Mouse (Mus musculus) heart, embryonic 15.5 days (tissue): ENCODE data around the gene Tchhl1. TPM values are rescaled to one million over a fixed set of nuclear protein-coding genes. Genes with fewer than 3 reads are reported as not detected.
A peak's percentile ranks its signal among the peaks of the same experiment; 100 is the strongest.
"Not testable (repeated sequence)": the region's sequence is repeated elsewhere in the genome, so short reads cannot be mapped to it uniquely, and the experiment has no call there.

Source experiments
- ATAC-seq: fragments of 200-750 bp; cut with Nextera tagmentation; replicated peaks from 2 replicates; pipeline ENCODE4 v1.8.0; 2017; ENCODE audit warnings: low read depth, moderate TSS enrichment; ENCODE audit not compliant: insufficient number of reproducible peaks, insufficient read depth, low FRiP score
- H3K27ac ChIP-seq: fragments of 300-500 bp; sonication (generic); 2 replicates; pipeline ENCODE4 v1.5.1; 2015; ENCODE audit warnings: mild to moderate bottlenecking, inconsistent platforms
- H3K27me3 ChIP-seq: fragments of 300-500 bp; sonication (generic); 2 replicates; pipeline ENCODE4 v1.6.1; 2015; ENCODE audit warnings: inconsistent platforms
- H3K36me3 ChIP-seq: fragments of 300-500 bp; sonication (generic); 2 replicates; pipeline ENCODE4 v1.6.1; 2015; ENCODE audit warnings: mild to moderate bottlenecking, inconsistent platforms
- H3K4me1 ChIP-seq: fragments of 300-500 bp; sonication (generic); replicated peaks from 2 replicates; pipeline ENCODE4 v1.6.1; 2015; ENCODE audit warnings: inconsistent platforms
- H3K4me2 ChIP-seq: fragments of 300-500 bp; sonication (generic); 2 replicates; pipeline ENCODE4 v1.6.1; 2015; ENCODE audit warnings: inconsistent platforms, mild to moderate bottlenecking, moderate library complexity
- H3K4me3 ChIP-seq: fragments of 300-500 bp; sonication (generic); 2 replicates; pipeline ENCODE4 v1.5.1; 2015; ENCODE audit warnings: mild to moderate bottlenecking, inconsistent platforms
- H3K9ac ChIP-seq: fragments of 300-500 bp; sonication (generic); 2 replicates; pipeline ENCODE4 v1.6.1; 2015; ENCODE audit warnings: mild to moderate bottlenecking, inconsistent platforms
- H3K9me3 ChIP-seq: fragments of 300-500 bp; sonication (generic); replicated peaks from 2 replicates; pipeline ENCODE4 v1.6.1; 2016; ENCODE audit warnings: inconsistent platforms
- WGBS: fragments of 180-500 bp; shearing (Covaris S2); methylation state at CpG from one replicate; pipeline ENCODE4 v1.1.7; 2015; ENCODE audit warnings: mixed read lengths; 5-methylcytosine and 5-hydroxymethylcytosine counted together
- polyA plus RNA-seq: library from polyadenylated mRNA; unstranded; fragments of >200 nt; fragmentation: Nextera tagmentation; extraction: Ambion mirVana; gene quantifications from 2 replicates; pipeline ENCODE4 v1.2.1, GENCODE M21; 2015

The Tchhl1 gene
- not detected in 2 replicates for polyA plus RNA-seq

GRCm38 (mm10) chr3:93468561-93468960 is at the start of gene Tchhl1:
Tchhl1 (plus strand) TSS chr3:93468754.
- Histone ChIP-seq H3K9ac (no peak within 1 kb of the TSS), H3K4me3 (no peak within 1 kb of the TSS), H3K9me3 (no peaks in the 10 kb centered on the region), H3K4me1 (no peaks in the 10 kb centered on the region; the same call in 1 of the 2 replicates), H3K4me2 (no peak within 1 kb of the TSS), H3K27ac (no peak within 1 kb of the TSS), H3K36me3 (no peaks in the 10 kb centered on the region), H3K27me3 (no peaks in the 10 kb centered on the region)
- ATAC-seq: no peak
- WGBS: 66% methylated on average over 5 of the region's 5 CpGs

DNA sequence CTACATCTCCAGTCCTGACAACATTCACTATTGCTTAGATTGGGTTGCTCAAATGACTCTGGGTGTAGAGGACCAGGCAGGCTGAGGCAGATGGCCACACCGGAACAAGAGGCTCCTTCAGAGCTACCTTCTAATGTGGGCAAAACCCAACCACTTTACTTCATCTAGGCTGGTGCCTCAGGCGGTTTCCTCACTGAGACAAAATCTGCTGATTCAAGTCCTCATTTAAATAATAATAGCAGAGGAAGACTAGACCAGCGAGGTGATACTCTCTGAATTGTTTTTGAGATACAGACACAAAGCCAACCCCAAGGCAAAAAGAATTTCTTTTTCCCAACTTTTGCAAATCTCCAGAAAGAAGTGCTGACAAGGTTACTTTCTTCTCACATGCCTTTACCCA is 36.9 kb upstream of the Tchhl1 start:
- no peak for ATAC-seq
- Histone ChIP-seq H3K4me1 (no peaks in the 10 kb centered on the region), H3K27ac (no peak overlapping the region), H3K4me3 (no peak overlapping the region), H3K9me3 (no peaks in the 10 kb centered on the region), H3K36me3 (no peaks in the 10 kb centered on the region), H3K9ac (no peak overlapping the region), H3K4me2 (no peak overlapping the region), H3K27me3 (no peaks in the 10 kb centered on the region)
- 57% methylated on average over 3 of the region's 3 CpGs for WGBS

GRCm38 (mm10) chr3:93442030-93442429 is 26.5 kb upstream of the Tchhl1 start, which contains the start of gene Tchh:
Tchh (plus strand) TSS chr3:93442330.
- H3K27me3 ChIP-seq: peaks cover 52% of the 10 kb centered on the region
- H3K4me1 ChIP-seq: peaks cover 25% of the 10 kb centered on the region
- peak within 1 kb of the TSS; percentile 76 for H3K4me3 ChIP-seq
- H3K4me2 ChIP-seq: peak within 1 kb of the TSS; percentile 93; the same call in 1 of the 2 replicates
- 81% methylated on average over 1 of the region's 1 CpGs for WGBS
- no peaks in the 10 kb centered on the region for H3K36me3 ChIP-seq
- H3K9me3 ChIP-seq: no peaks in the 10 kb centered on the region
- H3K27ac ChIP-seq: no peak within 1 kb of the TSS
- H3K9ac ChIP-seq: no peak within 1 kb of the TSS
- no peak for ATAC-seq

DNA sequence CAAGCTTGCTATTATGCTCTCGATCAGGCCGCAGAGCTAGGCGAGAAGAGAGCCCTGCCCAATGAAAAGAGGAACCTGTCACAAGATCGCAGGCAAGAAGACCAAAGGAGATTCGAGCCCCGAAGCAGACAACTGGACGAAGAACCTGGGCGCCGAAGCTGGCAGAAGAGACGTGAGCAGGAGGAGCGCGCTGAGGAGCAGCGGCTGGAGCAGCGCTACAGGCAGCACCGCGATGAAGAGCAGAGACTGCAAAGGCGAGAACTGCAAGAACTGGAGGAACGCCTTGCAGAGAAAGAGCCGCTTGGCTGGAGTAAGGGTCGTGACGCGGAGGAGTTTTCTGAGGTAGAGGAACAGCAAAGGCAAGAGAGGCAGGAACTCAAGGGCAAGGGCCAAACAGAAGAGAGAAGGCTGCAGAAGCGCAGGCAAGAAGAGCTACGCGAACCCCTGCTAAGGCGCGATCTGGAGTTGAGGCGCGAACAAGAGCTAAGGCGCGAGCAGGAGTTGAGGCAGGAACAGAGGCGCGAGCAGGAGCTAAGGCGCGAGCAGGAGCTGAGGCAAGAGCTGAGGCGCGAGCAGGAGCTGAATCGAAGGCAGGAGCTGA is 25.0 kb upstream of the Tchhl1 start:
- H3K4me3 ChIP-seq: peak overlapping the region; percentile 76
- peaks cover 58% of the 10 kb centered on the region for H3K27me3 ChIP-seq
- H3K9ac ChIP-seq: peak overlapping the region; percentile 36; the same call in 1 of the 2 replicates
- under 1% methylated on average over 38 of the region's 38 CpGs for WGBS
- H3K9me3 ChIP-seq: no peaks in the 10 kb centered on the region
- no peaks in the 10 kb centered on the region for H3K36me3 ChIP-seq
- H3K27ac ChIP-seq: no peak overlapping the region
- H3K4me1 ChIP-seq: peaks cover 32% of the 10 kb centered on the region
- peak overlapping the region; percentile 93 for H3K4me2 ChIP-seq
- no peak for ATAC-seq

- H3K27ac ChIP-seq: peak overlapping the region; percentile 45; the same call in 1 of the 2 replicates
- peak overlapping the region; percentile 76 for H3K4me3 ChIP-seq
- peak overlapping the region; percentile 36 for H3K9ac ChIP-seq
- H3K4me2 ChIP-seq: peak overlapping the region; percentile 93
- no peaks in the 10 kb centered on the region for H3K9me3 ChIP-seq
- peaks cover 32% of the 10 kb centered on the region for H3K4me1 ChIP-seq
- ATAC-seq: peak; percentile 72
- under 1% methylated on average over 56 of the region's 56 CpGs for WGBS
- H3K27me3 ChIP-seq: peaks cover 59% of the 10 kb centered on the region
- no peaks in the 10 kb centered on the region for H3K36me3 ChIP-seq
These were observed 24.0 kb upstream of the Tchhl1 start for GRCm38 (mm10) chr3:93444343-93445164.

DNA sequence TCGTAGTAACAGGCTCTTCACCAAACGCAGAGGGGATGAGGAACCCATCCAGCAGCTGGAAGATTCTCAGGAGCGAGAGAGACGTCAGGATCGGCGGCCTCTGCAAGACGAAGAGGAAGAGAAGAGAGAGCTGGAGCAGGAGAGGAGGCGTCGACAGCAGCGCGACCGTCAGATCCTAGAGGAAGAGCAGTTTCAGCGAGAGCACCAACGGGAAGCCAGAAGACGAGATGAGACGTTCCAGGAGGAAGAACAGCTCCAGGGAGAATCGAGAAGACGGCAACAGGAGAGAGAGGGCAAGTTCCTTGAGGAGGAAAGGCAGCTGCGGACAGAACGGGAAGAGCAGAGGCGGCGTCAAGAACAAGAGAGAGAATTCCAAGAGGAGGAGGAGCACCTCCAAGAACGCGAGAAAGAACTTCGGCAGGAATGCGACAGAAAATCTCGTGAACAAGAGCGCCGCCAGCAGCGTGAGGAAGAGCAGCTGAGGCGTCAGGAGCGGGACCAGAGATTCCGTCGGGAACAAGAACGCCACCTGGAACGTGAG is 23.3 kb upstream of the Tchhl1 start:
- H3K27ac ChIP-seq: 0 out of 2 replicates have a peak overlapping the region, but pooled peaks have one; percentile 45
- H3K36me3 ChIP-seq: no peaks in the 10 kb centered on the region
- no peak for ATAC-seq
- 1% methylated on average over 36 of the region's 36 CpGs for WGBS
- H3K9ac ChIP-seq: peak overlapping the region; percentile 36
- peak overlapping the region; percentile 93 for H3K4me2 ChIP-seq
- H3K27me3 ChIP-seq: peaks cover 65% of the 10 kb centered on the region
- peak overlapping the region; percentile 76 for H3K4me3 ChIP-seq
- peaks cover 32% of the 10 kb centered on the region for H3K4me1 ChIP-seq
- H3K9me3 ChIP-seq: no peaks in the 10 kb centered on the region

GRCm38 (mm10) chr3:93446128-93446755 is 22.3 kb upstream of the Tchhl1 start:
- H3K9me3 ChIP-seq: no peaks in the 10 kb centered on the region
- peaks cover 32% of the 10 kb centered on the region for H3K4me1 ChIP-seq
- peak overlapping the region; percentile 76 for H3K4me3 ChIP-seq
- H3K36me3 ChIP-seq: no peaks in the 10 kb centered on the region
- peak overlapping the region; percentile 93 for H3K4me2 ChIP-seq
- ATAC-seq: no peak
- peaks cover 60% of the 10 kb centered on the region for H3K27me3 ChIP-seq
- WGBS: under 1% methylated on average over 54 of the region's 54 CpGs
- peak overlapping the region; percentile 52 for H3K9ac ChIP-seq
- no peak overlapping the region for H3K27ac ChIP-seq

- H3K36me3 ChIP-seq, H3K9me3 ChIP-seq, ATAC-seq: not testable (repeated sequence)
- peak overlapping the region; percentile 76 for H3K4me3 ChIP-seq
- peak overlapping the region; percentile 93 for H3K4me2 ChIP-seq
- H3K27me3 ChIP-seq: peaks cover 62% of the 10 kb centered on the region
- peaks cover 32% of the 10 kb centered on the region for H3K4me1 ChIP-seq
- WGBS: under 1% methylated on average over 32 of the region's 32 CpGs
- H3K27ac ChIP-seq: 0 out of 2 replicates have a peak overlapping the region, but pooled peaks have one; percentile 11
- H3K9ac ChIP-seq: peak overlapping the region; percentile 52
These were observed 21.8 kb upstream of the Tchhl1 start for GRCm38 (mm10) chr3:93446756-93447137.

- H3K27ac ChIP-seq: 0 out of 2 replicates have a peak overlapping the region, but pooled peaks have one; percentile 11
These were observed 21.3 kb upstream of the Tchhl1 start for GRCm38 (mm10) chr3:93447138-93447841.

GRCm38 (mm10) chr3:93466556-93466955 is 2.0 kb upstream of the Tchhl1 start:
- no peaks in the 10 kb centered on the region; the same call in 1 of the 2 replicates for H3K4me1 ChIP-seq
- no peak for ATAC-seq
- H3K9ac ChIP-seq: no peak overlapping the region
- WGBS: 63% methylated on average over 3 of the region's 3 CpGs
- no peaks in the 10 kb centered on the region for H3K9me3 ChIP-seq
- H3K27me3 ChIP-seq: no peaks in the 10 kb centered on the region
- H3K4me3 ChIP-seq: no peak overlapping the region
- H3K27ac ChIP-seq: no peak overlapping the region
- no peaks in the 10 kb centered on the region for H3K36me3 ChIP-seq
- no peak overlapping the region for H3K4me2 ChIP-seq

More at GRCm38 (mm10) chr3:93447138-93447841, 21.3 kb upstream of the Tchhl1 start:
- H3K36me3 ChIP-seq: no peaks in the 10 kb centered on the region
- under 1% methylated on average over 59 of the region's 59 CpGs for WGBS
- H3K9ac ChIP-seq: peak overlapping the region; percentile 52
- H3K4me1 ChIP-seq: peaks cover 32% of the 10 kb centered on the region
- peak overlapping the region; percentile 93 for H3K4me2 ChIP-seq
- H3K27me3 ChIP-seq: peaks cover 58% of the 10 kb centered on the region
- 0 out of 2 replicates have a peak, but pooled peaks have one; percentile 34 for ATAC-seq
- H3K4me3 ChIP-seq: peak overlapping the region; percentile 76
- H3K9me3 ChIP-seq: no peaks in the 10 kb centered on the region
